Mouse (Mus musculus) olfactory bulb, adult 2 months (tissue): Measurements from ENCODE around the gene Rho. TPM values are rescaled to one million over a fixed set of nuclear protein-coding genes. Genes with fewer than 3 reads are reported as not detected.

Source experiments
- H3K27ac ChIP-seq: fragments of 200-500 bp; 2 replicates; pipeline ENCODE4 v1.5.1; 2012; ENCODE audit warnings: low read depth, low read length; ENCODE audit not compliant: insufficient read depth
- H3K4me1 ChIP-seq: fragments of 200-500 bp; 2 replicates; pipeline ENCODE4 v1.6.1; 2012; ENCODE audit warnings: low read length; ENCODE audit not compliant: control insufficient read depth, insufficient read depth
- H3K4me3 ChIP-seq: fragments of 200-500 bp; 2 replicates; pipeline ENCODE4 v1.5.1; 2012; ENCODE audit warnings: mild to moderate bottlenecking, low read depth, low read length, moderate library complexity; ENCODE audit not compliant: insufficient read depth
- CTCF ChIP-seq: fragments of 200-500 bp; IDR thresholded peaks from 2 replicates; pipeline ENCODE4 v1.5.1; 2012; ENCODE audit warnings: low read depth, mild to moderate bottlenecking, low read length, moderate library complexity; ENCODE audit not compliant: insufficient read depth
- POLR2A ChIP-seq: fragments of 200-500 bp; IDR thresholded peaks from 2 replicates; pipeline ENCODE4 v1.6.1; 2012; ENCODE audit warnings: mild to moderate bottlenecking, low read depth, low read length, moderate library complexity; ENCODE audit not compliant: insufficient read depth
- WGBS: fragments of 180-500 bp; shearing (Covaris S2); methylation state at CpG from one replicate; pipeline ENCODE4 v1.1.7; 2018; 5-methylcytosine and 5-hydroxymethylcytosine counted together
- polyA plus RNA-seq: library from polyadenylated mRNA; stranded (reverse); fragments of >200 nt; gene quantifications from 2 replicates; pipeline ENCODE4 v1.2.4, GENCODE M21; 2012; ENCODE audit warnings: low replicate concordance; ENCODE audit not compliant: missing spikeins, insufficient read depth, insufficient read length

Rho gene
- polyA plus RNA-seq, 1 experiment, result not detected

DNA sequence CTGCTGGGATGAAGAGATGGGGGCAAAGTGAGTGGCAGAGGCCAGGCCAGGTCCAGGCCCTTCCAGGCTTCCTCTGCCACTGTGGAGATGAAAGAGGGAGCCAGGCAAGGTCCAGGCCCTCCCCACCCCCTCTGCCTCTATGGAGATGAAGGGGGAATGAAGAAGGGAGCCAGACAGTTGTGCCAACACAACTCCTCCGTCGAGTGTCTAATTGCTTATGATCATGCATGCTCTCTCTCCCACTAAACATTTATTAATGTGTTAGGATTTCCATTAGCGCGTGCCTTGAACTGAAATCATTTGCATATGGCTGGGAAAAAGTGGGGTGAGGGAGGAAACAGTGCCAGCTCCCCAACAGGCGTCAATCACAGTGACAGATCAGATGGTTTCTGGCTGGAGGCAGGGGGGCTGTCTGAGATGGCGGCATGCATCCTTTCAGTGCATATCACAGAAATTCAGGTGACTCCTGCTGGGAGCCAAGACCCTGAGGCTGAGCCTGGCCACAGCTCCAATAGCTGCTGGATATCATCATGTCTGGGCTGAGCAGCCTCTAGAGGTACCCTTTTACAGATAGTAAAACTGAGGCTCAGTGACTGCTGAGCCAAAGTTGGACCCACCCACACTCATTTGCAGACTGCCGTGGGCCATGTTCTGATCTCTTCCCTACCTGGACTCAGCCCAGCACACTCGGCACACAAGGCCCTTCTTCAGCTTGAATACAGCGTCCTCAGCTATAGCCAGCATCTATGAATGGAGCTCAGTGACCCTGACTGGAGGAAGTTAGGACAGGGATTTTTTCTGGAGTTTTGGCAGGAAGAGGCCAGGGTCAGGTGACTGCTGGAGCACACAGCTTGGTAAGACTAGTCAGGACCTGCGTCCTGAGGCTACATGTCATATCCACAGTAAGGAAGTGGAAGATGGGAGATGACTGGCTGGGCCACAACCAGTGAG lies 4.0 kb upstream of the Rho start:
- no peak overlapping the region for H3K4me3 ChIP-seq
- TF ChIP-seq POLR2A, result no peak
- no peak for TF ChIP-seq CTCF
- WGBS, result 64% methylated on average over 10 of the region's 10 CpGs
- no peak overlapping the region for H3K27ac ChIP-seq
- H3K4me1 ChIP-seq, result peaks cover 19% of the 10 kb centered on the region

GRCm38 (mm10) chr6:115930018-115930417 lies 1.5 kb upstream of the Rho start:
- 83% methylated on average over 5 of the region's 5 CpGs for WGBS
- Histone ChIP-seq H3K4me3 (no peak overlapping the region), H3K4me1 (peaks cover 19% of the 10 kb centered on the region), H3K27ac (no peak overlapping the region)
- no peak for TF ChIP-seq CTCF
- TF ChIP-seq POLR2A, result no peak

DNA sequence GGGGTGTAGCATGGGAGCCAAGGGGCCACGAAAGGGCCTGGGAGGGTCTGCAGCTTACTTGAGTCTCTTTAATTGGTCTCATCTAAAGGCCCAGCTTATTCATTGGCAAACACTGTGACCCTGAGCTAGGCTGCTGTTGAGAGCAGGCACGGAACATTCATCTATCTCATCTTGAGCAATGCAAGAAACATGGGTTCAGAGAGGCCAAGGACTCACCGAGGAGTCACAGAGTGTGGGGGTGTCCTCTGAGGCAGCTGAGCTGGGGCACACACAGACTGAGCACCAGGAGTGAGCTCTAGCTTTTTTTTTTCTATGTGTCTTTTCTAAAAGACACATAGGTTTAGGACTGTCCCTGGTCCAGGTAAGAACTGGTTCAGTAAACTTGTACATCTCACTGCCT lies 843 bp downstream of the Rho start:
- peaks cover 5% of the 10 kb centered on the region; the same call in 1 of the 2 replicates for H3K4me1 ChIP-seq
- H3K4me3 ChIP-seq, result no peak overlapping the region
- H3K27ac ChIP-seq, result no peak overlapping the region
- 86% methylated on average over 3 of the region's 3 CpGs for WGBS
- no peak for TF ChIP-seq POLR2A
- TF ChIP-seq CTCF, result no peak

- no peak overlapping the region for H3K4me3 ChIP-seq
- H3K27ac ChIP-seq, result no peak overlapping the region
- no peaks in the 10 kb centered on the region for H3K4me1 ChIP-seq
- WGBS, result 78% methylated on average over 8 of the region's 8 CpGs
- TF ChIP-seq CTCF (no peak), POLR2A (no peak)
Observed at GRCm38 (mm10) chr6:115935544-115935943, 4.0 kb downstream of the Rho start.

DNA sequence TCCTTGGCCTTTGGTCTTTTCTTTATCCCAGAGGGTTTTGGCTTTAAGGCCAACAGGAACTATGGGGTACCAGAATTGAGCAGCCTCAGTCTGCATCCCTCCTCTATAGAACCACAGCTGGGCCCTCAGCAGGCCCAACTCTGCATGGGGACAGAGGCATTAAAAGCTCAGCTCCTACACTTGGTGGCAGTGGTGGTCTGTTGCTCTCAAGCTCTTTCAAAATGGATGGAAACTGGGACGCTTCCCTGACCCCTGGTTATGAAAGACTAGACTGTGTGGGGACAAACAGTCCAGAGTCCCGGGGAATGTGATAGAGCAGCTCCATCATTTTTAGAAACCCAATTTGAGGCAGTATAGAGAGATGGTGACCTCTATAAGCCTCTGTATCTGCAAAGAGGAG lies 6.5 kb downstream of the Rho start:
- 92% methylated on average over 2 of the region's 2 CpGs for WGBS
- H3K4me1 ChIP-seq, result no peaks in the 10 kb centered on the region
- no peak overlapping the region for H3K4me3 ChIP-seq
- H3K27ac ChIP-seq, result no peak overlapping the region
- no peak for TF ChIP-seq POLR2A
- no peak for TF ChIP-seq CTCF

- Histone ChIP-seq H3K27ac (no peak overlapping the region), H3K4me1 (no peaks in the 10 kb centered on the region), H3K4me3 (no peak overlapping the region)
- TF ChIP-seq CTCF (no peak), POLR2A (no peak)
- 71% methylated on average over 1 of the region's 1 CpGs for WGBS
Observed at GRCm38 (mm10) chr6:115938798-115939197, 7.2 kb downstream of the Rho start.

GRCm38 (mm10) chr6:115940603-115941002 lies 9.1 kb downstream of the Rho start:
- 29% methylated on average over 1 of the region's 1 CpGs for WGBS
- no peak overlapping the region for H3K27ac ChIP-seq
- H3K4me3 ChIP-seq, result no peak overlapping the region
- no peak for TF ChIP-seq POLR2A
- TF ChIP-seq CTCF, result no peak
- no peaks in the 10 kb centered on the region for H3K4me1 ChIP-seq

GRCm38 (mm10) chr6:115941128-115941527 lies 9.6 kb downstream of the Rho start:
- Histone ChIP-seq H3K4me3 (no peak overlapping the region), H3K4me1 (no peaks in the 10 kb centered on the region), H3K27ac (no peak overlapping the region)
- TF ChIP-seq CTCF (no peak), POLR2A (no peak)
- 29% methylated on average over 8 of the region's 12 CpGs for WGBS

DNA sequence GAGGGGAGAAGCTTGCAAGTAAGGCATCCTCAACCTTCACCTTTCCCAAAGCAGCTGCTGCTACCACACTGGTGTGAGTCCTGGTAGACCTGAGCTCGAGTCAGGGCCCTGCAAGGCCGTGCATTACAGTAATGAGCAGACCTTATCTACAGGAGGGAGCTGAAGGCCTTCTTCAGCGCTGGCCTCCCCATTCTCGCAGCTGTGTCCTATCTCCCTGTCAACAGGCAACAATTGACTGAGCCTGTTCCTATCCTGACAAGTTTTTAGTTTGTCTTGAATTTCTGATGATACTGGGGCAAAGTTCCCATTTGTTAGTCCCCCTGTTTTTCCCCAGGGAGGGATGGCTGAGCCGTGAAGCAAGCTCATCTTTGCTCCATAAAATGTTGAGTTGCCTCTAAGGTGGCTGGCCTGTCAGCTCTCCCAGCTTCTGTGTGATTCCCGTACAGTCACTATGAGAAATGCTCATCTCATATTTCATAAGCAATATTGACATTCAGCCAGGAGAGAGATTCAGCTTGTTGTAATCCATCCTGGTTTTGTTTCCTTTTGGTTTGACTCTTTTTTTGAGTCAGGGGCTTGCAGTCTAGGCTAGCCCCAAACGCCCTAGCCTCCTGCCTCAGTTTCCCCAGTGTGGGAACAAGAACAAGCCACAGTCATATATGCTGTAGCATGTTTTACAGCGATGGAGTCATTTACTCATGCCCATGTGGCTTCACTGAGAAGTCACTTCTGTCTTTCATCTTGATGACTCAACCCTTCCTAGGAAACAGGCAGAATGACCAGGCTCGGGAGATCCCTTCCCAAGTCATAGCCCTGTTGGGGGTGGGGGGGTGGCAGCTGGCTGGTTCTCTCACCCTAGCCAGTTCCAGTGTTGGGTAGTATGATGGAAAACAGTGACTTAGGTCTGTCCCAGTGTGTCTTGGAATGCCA lies 12.2 kb downstream of the Rho start:
- no peak overlapping the region for H3K27ac ChIP-seq
- no peak overlapping the region for H3K4me3 ChIP-seq
- peaks cover 3% of the 10 kb centered on the region; the same call in 1 of the 2 replicates for H3K4me1 ChIP-seq
- 87% methylated on average over 9 of the region's 9 CpGs for WGBS
- TF ChIP-seq POLR2A (no peak), CTCF (no peak)
